Mouse (Mus musculus) R1 (cell line): Measurements from ENCODE around the gene 1190007I07Rik.

ENCODE experiments used
- DNase-seq: peaks from one replicate; pipeline ENCODE4 v3.0.0-alpha.2; 2018; ENCODE audit warnings: low read depth, low spot score

The 1190007I07Rik gene

DNA sequence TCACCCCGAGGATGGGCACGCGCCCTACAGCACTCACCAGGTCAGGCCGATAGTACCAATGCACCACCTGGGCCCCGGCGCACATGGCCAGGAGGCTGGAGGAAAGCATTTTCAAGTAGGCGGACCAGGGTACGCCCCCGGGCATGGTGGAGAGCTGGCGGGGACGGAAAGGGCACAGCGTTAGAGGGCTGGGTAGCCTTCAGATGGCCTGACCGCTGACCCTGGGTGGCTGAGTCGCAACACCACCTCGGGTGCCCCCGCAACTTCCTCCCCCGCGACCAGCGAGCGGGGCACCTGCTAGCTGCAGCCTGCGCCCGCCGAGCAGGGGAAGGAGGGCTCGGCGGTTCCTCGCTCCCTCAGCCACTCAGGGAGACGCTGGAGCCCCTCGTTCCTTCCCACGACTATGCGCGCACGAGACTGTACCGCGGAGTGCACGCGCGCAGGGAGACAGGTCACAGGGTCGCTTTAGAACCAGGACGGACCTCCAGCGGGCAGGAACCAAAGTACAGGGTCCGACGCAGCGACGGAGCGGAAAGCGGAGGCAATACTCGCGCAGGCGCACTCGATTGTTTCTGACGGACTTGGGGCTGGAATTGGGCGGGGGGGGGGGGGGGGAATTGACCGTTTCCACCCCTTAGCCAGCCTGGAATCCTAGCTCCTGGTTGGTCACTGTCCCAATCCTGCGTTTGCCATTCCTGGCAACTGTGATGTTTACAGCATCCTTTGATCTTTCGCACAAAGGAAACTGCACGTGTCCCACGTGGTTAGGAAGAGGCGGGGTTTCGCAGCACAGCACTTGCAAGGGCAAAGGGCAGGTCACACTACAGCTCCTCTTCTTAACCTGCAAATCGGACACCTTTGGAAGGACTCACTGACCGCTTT is at the start of gene 1190007I07Rik:
1190007I07Rik (minus strand) TSS at position 558 of the 882 bp plus-strand sequence.
- DNase-seq: peak; percentile 99

DNA sequence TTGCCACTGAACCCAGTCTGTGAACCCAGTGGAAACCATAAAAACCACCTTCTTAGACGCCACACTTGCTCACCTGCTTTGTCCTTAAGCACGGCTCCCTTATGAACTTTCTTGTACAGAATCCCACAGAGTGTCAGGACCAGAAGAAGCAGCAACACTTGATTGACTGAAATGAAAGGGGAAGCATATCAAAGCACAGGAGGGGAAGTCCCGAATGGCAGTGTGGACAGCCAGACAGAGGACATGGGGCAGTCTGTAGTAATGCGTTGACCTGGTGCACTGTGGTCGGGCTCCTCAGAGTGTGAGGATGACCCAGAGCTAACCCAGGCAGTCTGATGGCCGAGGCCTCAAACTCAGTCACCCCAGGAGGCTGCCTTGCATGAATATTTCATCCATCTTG is 47.2 kb upstream of the 1190007I07Rik start:
- DNase-seq: no peak

DNA sequence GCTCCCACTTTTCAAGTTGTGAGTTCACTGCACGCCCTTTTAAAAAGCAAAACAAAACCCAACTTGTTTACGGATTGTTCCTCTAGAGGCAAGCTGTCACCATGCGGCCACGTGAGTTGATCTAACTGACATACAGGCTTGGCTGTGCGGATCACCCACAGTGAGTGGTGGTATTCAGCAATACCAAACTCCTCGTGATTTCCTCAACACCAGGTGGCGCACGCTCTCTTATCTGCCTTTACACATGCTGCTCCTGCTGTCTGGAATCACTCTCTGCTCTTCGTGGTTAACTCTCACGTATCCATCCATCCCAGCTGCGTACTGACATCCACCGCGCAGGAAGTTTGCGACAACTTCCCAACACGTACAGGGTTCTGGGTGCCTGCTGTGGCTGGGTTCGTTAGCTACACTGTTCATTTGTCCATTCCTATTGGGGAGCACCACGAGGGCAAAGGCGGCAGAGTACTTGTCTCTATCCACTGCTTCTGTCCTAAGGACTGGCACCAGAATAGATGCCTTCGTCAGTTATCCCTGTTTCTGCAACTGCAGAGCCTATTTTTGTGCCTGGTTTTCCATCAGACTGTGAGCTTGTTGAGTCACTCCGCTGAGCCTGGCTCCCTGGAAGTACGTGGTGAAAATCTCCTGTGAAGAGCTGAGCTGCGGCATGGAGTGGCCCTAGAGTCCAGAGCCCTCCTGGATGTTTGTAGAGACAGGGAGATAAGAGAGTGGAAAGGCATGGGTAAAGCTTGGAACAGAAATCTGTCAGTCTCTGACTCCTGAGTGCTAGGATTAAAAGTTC is 43.6 kb upstream of the 1190007I07Rik start:
- DNase-seq: peak; percentile 95

DNA sequence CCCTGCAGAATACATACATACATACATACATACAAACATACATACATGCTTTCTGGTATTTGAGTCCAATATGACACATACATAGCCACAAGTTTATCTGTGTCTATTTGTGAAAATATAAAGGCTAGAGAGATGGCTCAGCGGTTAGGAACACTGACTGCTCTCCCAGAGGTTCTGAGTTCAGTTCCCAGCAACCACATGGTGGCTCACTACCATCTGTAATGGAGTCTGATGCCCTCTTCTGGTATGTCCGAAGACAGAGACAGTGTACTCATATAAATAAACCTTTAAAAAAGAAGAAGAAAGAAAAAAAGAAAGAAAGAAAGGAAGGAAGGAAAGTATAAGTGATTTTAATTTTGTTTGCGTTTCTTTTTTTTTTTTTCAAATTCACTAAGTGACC is 42.9 kb upstream of the 1190007I07Rik start:
- no peak for DNase-seq

DNA sequence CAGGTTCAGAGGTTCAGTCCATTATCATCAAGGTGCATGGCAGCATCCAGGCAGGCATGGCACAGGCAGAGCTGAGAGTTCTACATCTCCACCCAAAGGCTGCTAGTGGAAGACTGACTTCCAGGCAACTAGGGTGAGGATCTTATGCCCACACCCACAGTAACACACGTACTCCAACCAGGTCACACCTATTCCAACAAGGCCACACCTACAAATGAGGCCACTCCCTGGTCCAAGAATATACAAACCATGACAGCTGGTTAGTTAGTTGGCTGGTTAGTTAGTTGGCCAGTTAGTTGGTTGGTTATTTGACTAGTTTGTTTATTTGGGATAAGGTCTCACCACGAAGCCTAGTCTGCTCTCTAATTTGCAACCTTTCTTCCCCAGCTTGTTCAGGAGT is 40.3 kb upstream of the 1190007I07Rik start:
- DNase-seq: no peak

DNA sequence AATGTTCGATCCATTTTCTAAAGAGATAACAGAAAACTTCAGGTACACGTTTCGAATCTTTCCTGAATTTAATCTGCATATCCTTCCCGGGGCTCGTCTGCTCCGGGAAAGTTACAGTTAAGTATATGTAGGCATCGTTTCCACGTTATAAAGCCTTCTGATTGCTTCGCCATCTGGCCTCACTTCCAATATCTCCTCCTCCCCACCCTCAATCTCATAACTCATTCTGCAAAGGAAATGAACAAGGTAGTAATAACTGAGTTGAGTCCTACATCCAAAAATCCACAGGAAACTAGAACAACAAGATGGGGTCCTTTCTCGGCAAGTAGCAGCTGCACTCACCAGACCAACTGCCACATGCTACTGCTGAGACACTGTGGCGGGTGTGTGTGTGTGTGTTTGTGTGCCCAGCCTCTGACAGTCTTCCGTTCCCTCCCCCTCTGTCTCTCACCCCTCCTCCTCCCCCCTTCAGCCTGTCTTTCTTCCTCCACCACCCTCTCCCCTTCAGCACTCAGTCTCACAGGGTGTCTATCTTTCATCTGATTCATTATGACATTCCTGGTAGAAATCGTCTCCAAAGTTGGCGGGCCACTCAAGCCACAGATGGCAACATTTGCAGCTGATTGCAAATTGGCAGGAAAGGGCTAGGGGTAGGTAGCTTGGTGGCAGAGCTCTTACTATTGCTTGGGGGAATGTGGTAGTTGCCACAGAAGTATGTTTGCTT is 39.4 kb upstream of the 1190007I07Rik start:
- no peak for DNase-seq

DNA sequence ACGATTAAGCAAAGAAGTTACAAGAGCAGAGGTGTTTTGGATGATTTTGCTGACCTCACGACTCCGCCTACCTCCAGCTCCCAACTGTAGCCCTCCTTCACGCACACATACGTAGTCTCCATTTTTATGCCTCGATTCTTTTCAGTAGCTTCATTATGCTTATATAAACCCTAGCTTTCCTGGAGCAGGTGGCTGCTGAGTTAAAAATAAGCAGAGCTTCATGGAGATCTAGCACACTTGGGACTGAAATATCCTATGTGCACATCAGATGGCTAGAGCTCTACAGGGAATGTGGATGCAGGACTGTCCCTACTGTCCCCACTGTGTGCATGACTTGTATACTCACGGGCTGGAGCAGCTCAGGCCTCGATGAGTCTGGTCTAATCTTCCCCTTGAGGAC is 38.8 kb upstream of the 1190007I07Rik start:
- no peak for DNase-seq

DNA sequence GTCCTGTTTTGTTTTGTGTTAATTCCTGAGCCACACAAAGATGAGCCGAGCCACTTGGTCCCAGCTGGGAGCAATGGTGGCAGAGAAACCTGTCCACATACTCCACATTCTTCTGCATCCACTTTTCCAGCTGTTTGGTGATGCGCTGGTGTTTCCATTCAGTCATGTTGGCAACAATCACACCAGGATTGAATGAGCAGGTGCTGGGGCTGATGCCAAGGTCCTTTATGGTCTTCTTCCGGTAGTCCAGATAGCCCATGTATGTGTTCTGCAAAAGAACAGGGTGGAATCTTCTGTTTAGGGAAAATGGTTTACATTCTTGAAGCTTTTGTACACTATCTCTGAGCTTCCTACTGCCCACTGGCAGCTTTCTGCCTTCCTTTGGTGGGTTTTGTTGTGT is 31.6 kb upstream of the 1190007I07Rik start:
- DNase-seq: no peak

DNA sequence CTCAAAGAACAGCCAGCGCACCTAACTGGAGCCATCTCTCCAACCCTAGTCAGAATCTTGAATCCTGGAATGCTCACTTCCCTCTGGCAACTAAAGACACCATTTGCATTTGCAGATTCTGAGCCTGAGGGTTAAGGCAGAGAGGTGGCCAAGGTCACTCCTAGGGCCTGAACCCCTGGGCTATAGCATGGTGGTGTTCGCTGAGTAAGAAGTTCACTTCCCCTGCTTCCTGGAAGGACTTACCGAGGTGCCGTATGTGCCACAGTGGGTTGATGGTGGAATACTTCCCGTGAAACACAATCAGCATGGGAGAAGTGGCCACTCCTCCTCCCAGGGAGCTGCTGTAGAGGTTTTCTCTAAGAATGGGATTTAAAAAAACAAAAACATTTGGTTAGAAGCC is 29.6 kb upstream of the 1190007I07Rik start:
- peak; percentile 81 for DNase-seq

DNA sequence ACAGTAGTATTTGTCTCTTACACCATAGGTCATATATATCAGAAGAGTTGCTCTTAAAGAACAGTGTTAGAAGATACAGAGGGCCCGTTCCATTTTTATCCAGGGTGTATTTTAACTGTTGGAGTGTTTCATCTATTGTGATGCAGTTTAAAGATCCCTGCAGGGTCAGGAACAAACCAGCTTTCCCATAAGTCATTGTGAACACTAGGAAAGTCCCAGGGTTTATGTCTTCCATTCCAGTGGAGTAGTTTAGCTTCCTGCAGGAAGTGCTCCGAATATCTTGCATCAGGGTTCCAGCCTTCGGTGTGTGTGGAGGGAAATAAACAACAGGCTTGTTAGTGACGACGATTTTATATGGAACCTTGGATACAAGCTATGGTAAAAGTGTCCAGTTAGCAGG is 28.2 kb upstream of the 1190007I07Rik start:
- peak; percentile 52 for DNase-seq

DNA sequence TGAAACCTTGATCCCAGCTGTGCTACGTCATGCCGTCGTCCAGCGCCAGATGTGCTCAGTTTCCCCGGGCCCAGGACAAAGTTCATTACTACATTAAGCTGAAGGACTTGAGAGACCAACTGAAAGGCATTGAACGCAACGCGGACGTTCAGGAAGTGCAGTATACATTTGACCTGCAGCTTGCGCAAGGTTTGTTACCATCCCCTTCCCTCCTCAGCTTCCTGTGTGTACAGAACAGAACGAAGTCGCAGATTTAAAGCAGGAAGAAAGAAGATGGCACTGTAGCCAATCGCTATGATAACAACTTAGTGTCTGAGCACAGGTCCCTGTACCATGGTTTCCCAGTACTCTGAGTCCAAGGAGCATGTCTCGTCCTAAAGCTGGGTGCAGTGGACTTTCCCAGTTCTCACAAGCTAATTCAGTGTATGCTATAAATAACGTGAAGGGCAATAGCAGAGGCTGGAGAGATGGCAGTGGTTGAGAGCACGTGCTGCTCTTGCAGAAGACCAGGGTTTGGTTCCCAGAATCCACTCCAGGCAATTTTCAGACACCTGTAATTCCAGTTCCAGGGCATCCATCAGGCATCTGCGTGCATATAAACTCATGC is 24.3 kb upstream of the 1190007I07Rik start:
- no peak for DNase-seq

DNA sequence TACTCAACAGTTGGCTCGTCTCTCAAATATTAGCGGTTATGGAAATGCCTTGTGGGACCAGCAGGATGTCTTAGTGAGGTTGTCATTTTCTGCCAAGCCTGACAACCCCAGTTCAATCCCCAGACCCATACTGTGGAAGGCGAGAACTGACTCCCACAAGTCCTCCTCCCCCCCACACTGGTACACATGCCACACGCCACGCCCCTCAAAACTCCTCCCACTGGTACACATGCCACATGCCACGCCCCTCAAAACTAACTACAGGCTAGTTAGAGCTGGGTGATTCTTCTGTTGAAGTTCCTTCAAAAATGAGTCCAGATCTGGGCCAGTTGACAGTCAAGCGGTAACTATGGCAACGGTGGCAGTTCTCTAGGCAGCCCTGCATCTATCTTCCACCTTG is 23.1 kb upstream of the 1190007I07Rik start:
- DNase-seq: peak; percentile 15

DNA sequence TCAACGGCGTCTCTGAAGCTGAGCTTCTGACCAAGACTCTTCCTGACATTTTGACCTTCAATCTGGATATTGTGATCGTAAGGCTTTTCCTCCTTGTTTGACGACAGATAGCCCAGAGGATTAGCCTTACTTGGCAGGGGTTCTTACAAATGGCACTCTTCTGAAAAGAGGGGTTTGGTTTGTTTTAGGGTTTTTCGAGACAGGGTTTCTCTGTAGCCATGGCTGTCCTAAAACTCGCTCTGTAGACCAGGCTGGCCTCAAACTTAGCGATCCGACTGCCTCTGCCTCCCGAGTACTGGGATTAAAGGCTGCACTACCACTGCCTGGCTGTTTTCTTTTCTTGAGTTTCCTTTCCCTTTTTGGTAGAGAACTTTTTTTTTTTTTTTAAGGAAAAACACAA is 18.5 kb upstream of the 1190007I07Rik start:
- DNase-seq: no peak

DNA sequence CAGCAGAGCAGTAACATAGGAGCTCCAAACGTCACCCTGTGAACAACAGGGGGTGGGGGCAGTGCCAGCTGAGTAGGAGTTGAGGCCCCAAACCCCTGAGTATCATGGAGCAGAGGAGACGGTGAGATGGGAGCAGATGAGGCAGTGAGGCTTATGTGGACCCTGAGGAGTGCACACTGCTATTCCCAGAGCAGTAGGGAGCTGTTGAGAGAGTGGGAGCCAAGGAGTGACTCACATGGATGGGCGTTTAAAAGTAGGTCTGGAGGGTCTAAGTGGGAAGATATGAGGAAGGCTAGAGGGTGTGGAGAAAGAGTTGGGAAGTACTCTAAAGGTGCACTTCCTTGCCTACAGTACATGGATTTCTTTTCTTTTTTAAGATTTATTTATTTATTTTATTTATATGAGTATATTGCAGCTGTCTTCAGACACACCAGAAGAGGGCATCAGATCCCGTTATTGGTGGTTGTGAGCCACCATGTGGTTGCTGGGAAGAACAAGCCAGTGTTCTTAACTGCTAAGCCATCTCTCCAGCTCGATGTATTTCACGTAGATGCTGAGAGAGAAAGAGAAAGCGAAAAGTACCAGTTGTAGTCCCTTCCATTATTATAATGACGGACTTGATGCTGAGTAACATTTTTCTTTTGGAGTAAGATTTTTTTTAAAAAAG is 16.1 kb upstream of the 1190007I07Rik start:
- DNase-seq: no peak

DNA sequence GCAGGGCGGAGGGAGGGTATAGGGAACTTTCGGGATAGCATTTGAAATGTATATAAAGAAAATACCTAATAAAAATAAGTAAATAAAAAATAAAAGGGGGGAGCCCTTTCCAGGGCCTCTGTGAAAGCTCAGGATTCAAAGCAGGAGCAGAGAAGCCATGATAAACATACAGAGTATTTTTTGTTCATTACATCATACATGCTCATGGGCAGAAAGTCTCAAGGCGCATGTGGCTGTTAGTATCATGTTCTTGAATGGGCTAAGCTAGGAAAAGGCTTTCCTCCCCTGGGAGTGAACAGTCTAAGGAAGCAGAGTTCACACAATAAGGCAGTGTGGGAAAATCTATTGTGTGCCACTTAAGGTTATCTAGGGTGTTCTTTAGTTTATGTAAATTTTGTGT is 13.3 kb upstream of the 1190007I07Rik start:
- no peak for DNase-seq

DNA sequence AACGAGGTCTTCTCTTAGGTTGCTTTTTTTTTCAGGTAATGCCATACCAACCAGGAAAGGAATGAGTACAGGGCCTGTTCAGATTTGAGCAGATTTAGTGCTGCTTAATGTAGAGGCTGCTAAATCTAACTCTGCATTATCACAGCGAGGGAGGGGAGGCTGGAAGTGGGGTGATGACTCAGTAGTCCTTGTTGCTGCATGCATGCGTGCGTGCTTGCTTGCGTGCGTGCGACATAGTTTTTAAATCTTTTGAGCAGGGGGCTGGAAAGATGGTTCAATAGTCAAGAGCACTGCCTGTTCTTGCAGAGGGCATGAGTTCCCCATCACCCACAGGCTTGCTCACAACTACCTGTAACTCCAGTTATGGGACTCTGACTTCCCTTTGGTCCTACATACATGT is 11.3 kb upstream of the 1190007I07Rik start:
- no peak for DNase-seq

DNA sequence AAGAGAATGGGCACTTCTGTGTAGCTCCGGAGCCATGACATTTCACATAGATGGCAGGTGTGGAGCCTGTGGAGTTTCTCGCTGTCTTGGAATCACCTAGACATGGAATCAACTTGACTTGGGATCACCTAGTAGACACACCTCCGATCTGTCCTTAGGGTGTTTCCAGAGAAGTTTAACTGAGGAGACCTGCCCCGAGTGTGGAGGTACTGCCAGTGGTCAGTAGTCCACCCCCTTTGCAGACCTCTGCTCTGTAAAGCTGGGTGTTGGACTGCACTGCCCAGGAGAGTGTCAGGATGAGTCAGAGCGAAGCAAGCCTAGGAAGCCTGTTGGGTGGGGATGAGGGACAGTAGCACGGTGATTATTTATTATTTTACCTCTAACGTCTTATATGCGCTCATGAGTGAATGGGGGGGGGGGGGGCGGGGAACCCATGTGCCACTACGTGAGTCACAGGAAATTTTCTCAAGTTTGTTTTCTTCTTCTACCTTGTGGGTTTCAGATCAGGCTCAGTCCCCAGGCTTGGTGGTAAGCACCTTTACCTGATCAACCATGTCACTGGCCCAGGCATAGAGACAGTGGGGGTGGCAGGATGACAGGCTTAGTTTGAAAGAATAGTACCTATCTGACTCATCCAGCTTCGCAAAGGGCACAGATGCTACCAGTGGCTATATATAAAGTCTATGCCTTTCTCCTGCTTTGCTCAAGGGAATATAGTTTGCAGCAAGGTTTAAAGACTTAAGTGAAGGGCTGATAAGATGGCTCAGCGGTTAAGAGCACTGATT is 9.7 kb upstream of the 1190007I07Rik start:
- no peak for DNase-seq

DNA sequence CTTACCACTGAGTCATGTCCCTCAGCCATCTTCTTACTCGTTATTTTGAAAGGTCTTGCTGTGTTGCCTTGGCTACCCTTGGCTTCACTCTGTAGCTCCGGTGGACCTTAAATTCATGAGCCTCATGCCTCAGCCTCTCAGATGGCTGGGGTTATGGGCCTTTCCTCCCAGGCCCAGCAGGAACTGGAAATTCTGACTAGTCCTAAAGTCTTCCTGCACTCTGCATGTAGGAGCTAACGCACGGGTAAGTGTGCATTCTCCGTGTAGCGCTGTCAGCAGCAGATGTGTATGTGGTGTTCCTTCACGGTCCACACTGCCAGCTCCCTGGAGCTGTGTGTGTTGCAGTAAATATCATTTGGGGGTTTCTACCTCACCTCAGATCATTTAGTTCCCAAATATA is 8.1 kb upstream of the 1190007I07Rik start:
- DNase-seq: peak; percentile 20

DNA sequence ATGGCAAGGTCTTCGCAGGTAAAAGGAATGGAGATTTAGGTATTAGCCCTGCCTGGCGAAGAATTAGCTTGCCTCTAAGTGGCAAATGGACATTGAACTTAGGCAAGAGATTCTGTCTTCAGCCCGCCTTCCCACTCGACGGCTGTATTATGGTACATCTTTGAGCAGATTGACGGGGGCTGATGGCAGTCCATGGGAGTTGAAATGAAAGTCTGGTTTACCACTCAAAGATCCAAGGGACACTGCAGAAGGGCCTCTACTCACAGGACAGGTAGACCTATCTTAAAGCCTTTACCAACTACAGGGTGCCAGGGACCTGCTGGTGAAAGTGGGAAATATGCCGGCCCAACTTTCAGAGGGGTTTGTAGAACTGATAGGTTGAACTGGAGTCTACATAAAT is 7.5 kb upstream of the 1190007I07Rik start:
- DNase-seq: no peak

DNA sequence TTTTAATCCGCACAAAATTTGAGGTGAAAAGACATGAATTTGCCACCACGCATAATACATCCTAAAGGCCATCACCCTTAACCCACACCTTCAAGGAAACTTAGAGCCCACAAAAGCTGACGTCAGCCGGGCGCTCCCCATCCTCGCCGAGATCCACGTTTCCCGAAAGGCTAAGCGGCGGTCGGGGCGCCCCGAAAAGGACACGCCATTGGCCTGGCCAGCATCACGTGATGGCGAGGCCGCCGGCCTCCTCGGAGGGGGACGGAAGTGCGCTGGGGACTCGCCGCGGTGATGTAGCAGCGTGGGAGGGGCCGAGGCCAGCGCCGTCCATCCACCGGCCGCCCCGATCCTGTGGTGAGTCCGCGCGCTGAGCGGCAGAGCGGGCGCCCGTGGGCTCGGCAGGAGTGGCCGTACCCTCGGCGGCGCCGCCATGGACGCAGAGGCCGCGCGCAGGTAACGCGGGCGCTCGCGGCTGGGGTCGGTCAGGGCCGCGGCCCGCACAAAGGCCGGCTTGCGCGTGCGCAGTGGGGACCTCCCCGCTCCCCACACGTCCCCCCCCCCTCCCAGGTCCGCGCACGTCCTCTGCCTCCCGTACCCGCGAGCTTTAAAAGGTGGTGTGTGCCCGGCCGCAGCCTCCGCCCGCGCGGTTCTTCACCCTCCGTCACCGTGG is 6.7 kb upstream of the 1190007I07Rik start, which contains the start of gene Tdg:
Tdg (plus strand) TSS at position 243 of the 670 bp plus-strand sequence.
- peak; percentile 95 for DNase-seq
